Mouse (Mus musculus) Patski (cell line): ENCODE measurements around the gene Col6a1. TPM values are rescaled to one million over a fixed set of nuclear protein-coding genes. Genes with fewer than 3 reads are reported as not detected.

Source experiments
- ATAC-seq: fragments of 100-300 bp; one replicate; pipeline ENCODE4 v1.8.0; 2021
- CTCF ChIA-PET: fragments of 350-600 bp; sonication (Branson Sonifier 250); formaldehyde crosslinking; loops from one replicate; lab custom pipeline; 2022; ENCODE audit warnings: inconsistent platforms; lab: Charles Lee
- POLR2A ChIA-PET: fragments of 350-600 bp; sonication (Branson Sonifier 250); formaldehyde crosslinking; loops from one replicate; lab custom pipeline; 2022; ENCODE audit warnings: antibody characterized with exemption, inconsistent platforms; lab: Charles Lee
- DNase-seq: peaks from one replicate; pipeline ENCODE4 v3.0.0-alpha.2; 2011; ENCODE audit warnings: low read depth, low spot score
- H3K27me3 ChIP-seq: fragments of 371-371 bp; one replicate; pipeline ENCODE4 v1.5.1; 2021
- CTCF ChIP-seq: fragments of 100-300 bp; IDR thresholded peaks from one replicate; pipeline ENCODE4 v1.5.1; 2021
- in situ Hi-C: fragments of 300-500 bp; cut with MboI; formaldehyde crosslinking; loops from 3 replicates; pipeline ENCODE4 v1.11.1; 2018; ENCODE audit warnings: low pct_unique_long_range_greater_than_20kb, mixed read lengths
- polyA plus RNA-seq: library from polyadenylated mRNA; unstranded; gene quantifications from one replicate; pipeline ENCODE4 v1.2.3, GENCODE M21; 2021

Col6a1 gene
- polyA plus RNA-seq, 1 experiment from 2014 or later = 34.8 TPM

DNA sequence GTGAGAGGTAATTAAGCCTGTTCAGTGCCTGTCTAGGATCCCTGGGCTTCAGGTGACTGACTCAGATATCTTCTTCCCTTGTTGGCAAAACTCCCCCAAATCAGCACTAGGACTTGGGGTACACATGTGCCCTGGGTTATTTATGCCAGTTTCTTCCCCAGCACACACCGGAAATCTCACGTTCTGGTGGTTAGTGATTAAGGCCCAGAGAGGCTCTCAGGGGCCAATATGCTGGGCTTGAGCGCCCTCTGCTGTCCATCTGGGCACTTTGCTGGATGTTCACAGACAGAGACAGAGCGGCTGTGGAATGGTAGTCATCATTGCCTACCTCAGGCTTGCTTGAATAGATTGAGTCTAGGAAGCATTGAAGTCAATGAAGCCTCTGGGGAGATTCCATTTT lies 9.0 kb upstream of the Col6a1 start:
- ChIA-PET CTCF (interaction anchor here (1.0 kb wide), 1 partner anchor 23 kb away, joined by 3 read pairs; no protein-coding TSS in a partner anchor), POLR2A (no interaction called here)
- in situ Hi-C loops = loop anchor here (5.0 kb wide), 2 partner anchors 113 to 268 kb away; partner anchors contain the start of genes Col6a2, Mcm3ap and Ybey
- ATAC-seq (peak; percentile 54), DNase-seq (peak; percentile 51)
- H3K27me3 ChIP-seq = peaks cover 9% of the 10 kb centered on the region
- TF ChIP-seq CTCF = no peak

DNA sequence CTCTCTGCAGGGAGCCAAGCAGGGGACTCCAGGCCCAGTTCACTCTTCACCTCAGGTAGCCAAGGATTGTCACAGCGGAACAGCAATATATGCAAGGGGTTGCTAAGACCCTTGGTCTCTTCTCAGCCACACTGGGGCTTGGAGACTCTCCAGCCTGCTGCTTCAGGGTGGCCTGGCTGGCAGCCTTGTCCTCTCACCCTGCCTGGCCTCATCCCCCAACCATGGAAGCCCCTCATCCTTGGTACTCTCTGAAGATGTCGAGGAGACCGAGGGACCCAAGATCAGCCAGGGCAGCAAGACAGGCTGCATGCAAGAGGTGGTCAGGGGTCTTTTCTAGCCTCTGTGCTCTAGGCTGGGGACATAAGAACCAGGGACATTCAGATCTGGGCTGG lies 7.7 kb upstream of the Col6a1 start:
- in situ Hi-C loops = loop anchor here (5.0 kb wide), 2 partner anchors 111 to 266 kb away; partner anchors contain the start of genes Col6a2, Mcm3ap and Ybey
- peaks cover 8% of the 10 kb centered on the region for H3K27me3 ChIP-seq
- ChIA-PET CTCF (interaction anchor here (1.0 to 3.4 kb wide), 2 partner anchors 61 to 110 kb away, joined by 3 to 18 read pairs; partner anchors contain the start of gene Col6a2), POLR2A (no interaction called here)
- DNase-seq (no peak), ATAC-seq (no peak)
- TF ChIP-seq CTCF = no peak

DNA sequence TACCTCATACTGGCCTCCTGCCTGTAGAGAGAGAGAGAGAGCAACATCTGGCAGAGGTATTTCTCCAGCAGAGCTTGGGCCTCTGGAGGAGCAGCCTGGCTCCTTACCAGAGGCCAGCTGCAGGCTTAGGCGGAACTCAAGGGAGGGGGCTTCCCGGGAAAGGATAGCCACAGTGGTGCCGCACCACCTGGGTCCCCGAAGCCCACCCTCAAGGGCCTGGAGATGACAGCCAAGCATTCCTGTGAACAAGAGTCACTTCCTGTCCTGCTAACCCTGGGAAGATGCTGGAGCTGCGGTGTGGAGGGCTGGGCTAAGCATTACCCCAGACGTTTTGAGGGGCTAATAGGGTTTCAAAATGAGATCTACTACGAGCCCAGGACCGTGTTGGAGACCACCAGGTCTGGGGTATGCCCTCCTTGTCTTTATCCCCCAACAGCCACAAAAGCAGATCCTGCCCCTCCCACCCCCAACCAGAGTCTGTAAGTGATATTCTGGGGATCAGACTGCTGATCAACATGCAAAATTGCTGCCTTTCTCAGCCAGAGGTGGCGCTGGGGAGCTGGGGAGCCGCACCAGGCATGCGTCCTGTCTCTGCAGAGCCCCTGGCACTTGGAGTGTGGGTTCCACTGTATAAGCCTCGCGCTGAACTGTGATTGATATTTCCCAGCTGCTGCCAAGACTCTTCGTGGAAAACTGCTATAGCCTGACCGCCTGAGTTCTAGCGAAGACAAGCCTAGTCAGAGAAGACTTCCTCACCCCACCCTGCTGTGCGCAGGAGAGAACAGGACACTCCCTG lies 7.1 kb upstream of the Col6a1 start:
- peaks cover 2% of the 10 kb centered on the region for H3K27me3 ChIP-seq
- ATAC-seq = no peak
- POLR2A ChIA-PET = no interaction called here
- in situ Hi-C loops = loop anchor here (5.0 kb wide), 2 partner anchors 111 to 266 kb away; partner anchors contain the start of genes Col6a2, Mcm3ap and Ybey
- no peak for TF ChIP-seq CTCF
- CTCF ChIA-PET = interaction anchor here (1.0 to 3.4 kb wide), 2 partner anchors 61 to 109 kb away, joined by 3 to 18 read pairs; partner anchors contain the start of gene Col6a2
- DNase-seq = no peak

DNA sequence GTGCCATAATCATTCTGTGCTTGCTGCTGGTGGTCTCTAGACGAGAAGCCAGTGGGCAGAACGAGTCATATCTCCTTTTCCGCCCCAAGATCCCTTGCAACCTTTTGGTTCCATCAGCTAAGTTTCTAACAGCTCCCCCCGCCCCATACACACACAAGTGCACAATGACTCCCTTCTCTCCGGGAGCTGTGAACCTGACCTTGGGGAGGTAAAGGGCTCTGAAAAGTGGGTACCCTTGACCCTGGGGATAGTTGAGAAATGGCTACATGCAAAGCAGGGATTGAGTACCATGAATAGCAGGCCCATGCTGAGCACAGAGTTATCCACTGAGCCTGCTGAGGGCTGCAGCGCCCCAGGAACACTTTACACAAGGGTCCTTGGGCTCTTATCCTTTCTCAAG lies 6.4 kb upstream of the Col6a1 start:
- ATAC-seq = no peak
- in situ Hi-C loops = loop anchor here (5.0 kb wide), 2 partner anchors 110 to 265 kb away; partner anchors contain the start of genes Col6a2, Mcm3ap and Ybey
- ChIA-PET POLR2A (interaction anchor here (1.0 kb wide), 1 partner anchor 66 kb away, joined by 3 read pairs; no protein-coding TSS in a partner anchor), CTCF (interaction anchor here (1.8 to 3.4 kb wide), 2 partner anchors 105 to 109 kb away, joined by 4 to 18 read pairs; partner anchors contain the start of gene Col6a2)
- DNase-seq = no peak
- no peak for TF ChIP-seq CTCF
- no peaks in the 10 kb centered on the region for H3K27me3 ChIP-seq

DNA sequence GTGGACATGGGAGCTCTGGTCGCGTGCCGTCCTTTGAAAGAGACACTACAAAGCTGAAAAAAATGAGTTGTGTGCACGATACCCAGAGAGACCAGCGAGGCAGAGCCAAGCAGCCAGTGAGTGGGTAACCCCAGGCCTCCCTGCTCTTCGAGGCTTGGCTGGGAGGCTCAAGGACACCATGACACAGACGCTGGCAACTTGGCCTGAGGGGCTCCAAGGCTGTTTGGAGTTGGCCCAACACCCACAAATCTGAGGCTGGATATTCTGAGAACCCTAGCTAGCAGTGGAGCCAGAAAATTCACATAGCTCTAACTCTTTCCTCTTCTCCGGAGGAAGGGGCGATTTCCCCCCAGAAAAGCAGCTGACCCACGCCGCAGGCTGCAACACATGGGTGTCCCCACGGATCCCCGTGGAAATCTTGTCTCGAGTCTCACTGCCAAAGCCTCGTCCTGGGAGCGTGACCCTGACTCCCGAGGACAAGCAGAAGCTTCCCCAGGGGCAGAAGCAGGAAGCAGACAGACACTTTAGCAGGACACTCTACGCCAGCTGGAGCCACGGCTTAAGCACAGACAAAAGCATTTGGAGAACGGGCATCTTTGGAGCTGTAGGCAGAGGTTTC lies 5.8 kb upstream of the Col6a1 start:
- H3K27me3 ChIP-seq = no peaks in the 10 kb centered on the region
- ATAC-seq = no peak
- DNase-seq = no peak
- in situ Hi-C loops = loop anchor here (5.0 kb wide), 2 partner anchors 109 to 264 kb away; partner anchors contain the start of genes Col6a2, Mcm3ap and Ybey
- ChIA-PET POLR2A (interaction anchor here (1.0 kb wide), 1 partner anchor 65 kb away, joined by 3 read pairs; no protein-coding TSS in a partner anchor), CTCF (interaction anchor here (1.8 to 3.4 kb wide), 2 partner anchors 105 to 108 kb away, joined by 4 to 18 read pairs; partner anchors contain the start of gene Col6a2)
- TF ChIP-seq CTCF = no peak

DNA sequence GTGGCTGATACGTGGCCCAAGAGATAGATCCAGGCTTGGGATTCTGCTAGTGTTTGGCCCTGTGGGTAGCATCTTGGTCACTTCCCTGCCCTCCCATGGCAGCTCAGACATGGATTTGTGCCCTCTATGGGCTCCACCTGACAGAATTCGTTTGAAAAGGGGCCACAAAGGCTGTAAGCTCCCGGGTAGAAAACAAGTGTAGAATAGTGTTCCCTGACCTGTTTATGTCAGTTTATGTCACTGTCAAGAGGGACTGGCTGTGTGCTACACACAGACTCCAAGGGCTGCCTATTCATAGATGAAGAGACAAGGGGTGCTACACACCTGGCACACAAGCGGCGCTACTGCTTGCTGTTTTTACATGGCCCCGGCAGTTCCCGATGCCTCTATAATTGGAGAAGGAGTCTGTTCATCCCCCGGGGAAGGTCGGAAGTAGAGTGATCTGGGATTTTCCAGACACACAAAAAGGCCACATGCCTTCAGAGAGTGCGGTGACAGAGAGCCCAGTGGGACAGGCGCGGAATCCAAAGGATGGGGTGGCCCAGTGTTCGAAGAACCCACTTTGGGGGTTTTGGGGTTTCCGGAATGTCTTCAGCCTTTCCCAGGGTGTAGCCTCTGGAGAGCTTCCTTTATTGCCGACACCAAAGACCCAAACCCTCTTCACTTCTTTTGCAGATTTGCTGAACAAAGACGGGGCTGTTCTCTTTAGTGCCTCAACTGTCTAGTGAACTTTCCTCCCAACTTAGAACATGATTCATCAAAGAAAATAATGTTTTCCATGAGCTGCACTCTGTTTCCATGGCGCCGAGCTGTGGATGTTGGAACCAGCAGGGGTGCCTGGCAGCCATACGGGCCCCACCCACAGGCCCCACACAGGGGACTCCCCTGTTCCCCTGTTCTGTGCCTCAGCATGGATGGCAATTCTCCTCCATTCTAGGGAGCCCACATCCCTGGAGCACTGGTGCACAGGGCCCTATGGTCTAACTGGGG lies 4.0 kb upstream of the Col6a1 start:
- ATAC-seq (no peak), DNase-seq (peak; percentile 46)
- POLR2A ChIA-PET = no interaction called here
- no peaks in the 10 kb centered on the region for H3K27me3 ChIP-seq
- CTCF ChIA-PET = interaction anchor here (0.7 to 1.8 kb wide), 2 partner anchors 106 to 264 kb away, joined by 3 to 7 read pairs; partner anchors contain the start of gene Col6a2
- in situ Hi-C loops = loop anchor here (5.0 kb wide), 2 partner anchors 108 to 263 kb away; partner anchors contain the start of genes Col6a2, Mcm3ap and Ybey
- no peak for TF ChIP-seq CTCF

DNA sequence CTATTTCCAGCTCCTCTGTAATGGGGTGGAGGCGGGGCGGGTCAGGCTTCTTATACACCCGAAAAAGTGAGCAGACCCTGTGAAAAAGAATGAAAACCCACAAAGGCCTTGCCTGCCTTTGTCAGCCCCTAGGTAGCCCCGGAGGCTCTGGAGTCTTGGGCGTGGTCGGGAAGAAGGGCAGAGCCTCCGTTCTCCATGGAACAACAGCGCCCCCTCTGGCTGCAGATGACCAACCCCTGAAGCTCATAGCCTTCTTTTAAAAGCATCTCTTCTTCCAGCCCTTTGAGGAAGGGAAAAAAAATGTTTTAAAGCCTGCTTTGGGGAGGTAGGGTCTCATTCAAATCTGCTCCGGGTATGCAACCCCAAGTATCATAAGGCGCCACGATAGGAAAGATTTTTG lies 2.4 kb upstream of the Col6a1 start:
- ATAC-seq (no peak), DNase-seq (no peak)
- POLR2A ChIA-PET = no interaction called here
- CTCF ChIA-PET = interaction anchor here (0.6 to 1.0 kb wide), 4 partner anchors 9 to 110 kb away, joined by 3 read pairs; partner anchors contain the start of gene Col6a2
- no peaks in the 10 kb centered on the region for H3K27me3 ChIP-seq
- TF ChIP-seq CTCF = no peak
- in situ Hi-C loops = no loop called here

DNA sequence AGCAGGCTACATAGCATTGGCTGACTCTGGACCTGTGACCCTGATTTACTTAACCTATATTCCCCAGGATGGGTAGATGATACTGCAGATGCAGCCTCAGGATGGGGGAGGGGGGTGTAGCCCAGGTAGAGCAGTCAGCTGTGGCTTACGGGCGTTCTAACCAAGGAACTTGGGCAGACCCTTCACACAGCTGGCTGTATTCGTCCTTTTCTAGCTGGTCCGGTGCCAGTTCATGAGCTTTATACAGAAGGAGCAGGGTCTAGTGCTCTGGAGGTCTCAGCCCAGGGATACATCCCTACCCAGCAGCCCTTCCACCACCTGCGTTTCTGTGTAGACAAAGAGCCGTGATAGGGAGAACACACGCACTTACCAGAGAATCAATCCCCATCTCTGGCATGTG lies 1.3 kb upstream of the Col6a1 start:
- CTCF ChIA-PET = interaction anchor here (1.0 kb wide), 1 partner anchor 104 kb away, joined by 3 read pairs; the partner anchor contains the start of gene Col6a2
- H3K27me3 ChIP-seq = no peaks in the 10 kb centered on the region
- POLR2A ChIA-PET = no interaction called here
- TF ChIP-seq CTCF = no peak
- no peak for DNase-seq
- ATAC-seq = no peak
- in situ Hi-C loops = no loop called here

DNA sequence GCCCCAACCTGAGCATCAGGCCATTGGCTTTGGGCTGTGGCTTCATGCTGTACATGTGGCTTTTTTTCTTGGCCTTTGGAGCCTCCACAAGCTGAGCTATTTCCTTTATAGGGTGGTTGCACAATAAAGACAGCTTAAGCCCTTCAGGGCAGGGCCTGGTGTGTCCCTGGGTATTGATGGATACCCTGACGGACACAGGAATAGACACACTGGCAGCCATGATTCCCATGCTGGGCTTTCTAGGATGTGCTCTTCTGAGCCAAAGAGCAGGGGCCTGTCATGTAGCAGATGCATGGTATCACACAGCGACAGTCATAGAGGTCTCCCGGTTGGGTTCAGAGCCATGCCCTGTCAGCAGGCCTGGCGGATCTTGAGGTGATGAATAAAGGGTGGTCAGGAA lies 898 bp upstream of the Col6a1 start:
- CTCF ChIA-PET = interaction anchor here (1.0 kb wide), 1 partner anchor 103 kb away, joined by 3 read pairs; the partner anchor contains the start of gene Col6a2
- TF ChIP-seq CTCF = no peak
- ATAC-seq (no peak), DNase-seq (no peak)
- no peaks in the 10 kb centered on the region for H3K27me3 ChIP-seq
- POLR2A ChIA-PET = no interaction called here
- in situ Hi-C loops = no loop called here
